Mouse (Mus musculus) cerebellum, postnatal 10 days (tissue): ENCODE data around the gene Wdr73.

Source experiments
- DNase-seq, 2 experiments: peaks; one replicate each; pipeline ENCODE4 v3.0.0; 2021; ENCODE audit warnings: mixed read lengths in 2 of 2

The Wdr73 gene

GRCm38 (mm10) chr7:80894196-80894595 is 6.9 kb downstream of the Wdr73 start:
- DNase-seq = peak; percentile 69 to 77

GRCm38 (mm10) chr7:80893753-80894129 is 7.3 kb downstream of the Wdr73 start:
- peak; percentile 54 to 64 for DNase-seq

- peak; percentile 81 to 86 for DNase-seq
Observed at GRCm38 (mm10) chr7:80893086-80893752, 7.8 kb downstream of the Wdr73 start.

DNA sequence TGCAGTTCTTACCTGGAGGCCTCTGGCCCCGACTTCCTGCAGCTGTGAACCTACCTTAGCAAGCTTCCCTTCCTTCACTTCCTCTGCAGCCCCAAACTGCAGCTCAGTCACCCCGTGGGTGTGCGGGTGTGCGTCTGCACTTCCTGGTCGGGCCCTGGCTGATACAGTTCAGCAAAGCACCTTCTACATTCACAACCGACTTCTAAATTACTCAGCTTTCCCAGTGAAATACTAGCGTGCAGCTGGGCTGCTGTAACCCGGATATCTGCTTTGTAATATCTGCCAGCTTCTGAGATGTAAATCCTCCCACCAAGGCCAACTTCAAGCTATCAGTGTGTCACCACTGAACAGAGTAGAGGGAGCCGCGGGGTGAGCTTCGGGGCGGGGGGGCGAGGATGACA is 11.2 kb downstream of the Wdr73 start:
- DNase-seq = no peak

DNA sequence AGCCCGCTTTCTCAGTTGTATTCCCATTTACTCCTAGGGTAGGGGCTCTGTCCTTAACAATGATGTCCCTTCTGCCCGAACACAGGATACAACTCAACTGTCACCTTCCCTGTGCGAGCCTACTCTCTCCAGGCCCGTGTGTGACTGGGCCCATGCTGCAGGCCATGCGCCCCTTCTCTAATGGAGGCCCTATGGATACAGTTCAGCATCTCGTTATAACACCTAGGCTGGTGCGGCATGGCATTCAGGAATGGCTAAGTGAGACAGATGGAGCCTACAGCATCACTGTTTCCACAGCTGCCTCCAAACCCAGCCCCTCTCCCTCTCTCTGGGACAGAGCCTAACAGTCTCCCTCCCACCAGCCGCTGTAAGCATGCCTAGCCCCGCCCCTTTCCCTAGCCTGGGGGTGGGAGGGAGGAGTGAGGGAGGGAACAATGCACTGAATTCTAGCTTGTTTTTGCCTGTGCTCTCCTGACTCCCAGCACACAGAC is 12.0 kb downstream of the Wdr73 start:
- peak; percentile 65 to 75 for DNase-seq

DNA sequence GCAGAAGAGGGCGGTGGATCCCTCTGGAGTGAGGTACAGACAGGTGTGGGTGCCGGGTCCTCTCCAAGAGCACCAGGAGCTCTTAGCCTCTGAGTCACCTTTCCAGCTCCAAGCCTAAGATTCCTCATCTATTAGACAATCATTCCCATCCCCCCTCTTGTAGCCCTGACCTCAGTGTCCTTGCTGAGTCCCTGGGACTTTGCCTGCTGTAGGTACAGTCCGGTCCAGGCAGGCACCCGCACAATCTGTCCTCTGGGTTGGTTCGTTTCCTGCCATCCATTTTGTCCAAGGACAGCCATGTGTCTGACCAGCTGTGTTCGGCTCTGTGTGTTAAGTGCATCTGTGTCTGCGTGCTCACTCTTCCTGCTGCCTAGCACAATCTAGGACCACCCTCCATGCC is 12.5 kb downstream of the Wdr73 start:
- peak; percentile 54 to 57 for DNase-seq

GRCm38 (mm10) chr7:80885666-80886065 is 15.4 kb downstream of the Wdr73 start:
- DNase-seq = no peak

DNA sequence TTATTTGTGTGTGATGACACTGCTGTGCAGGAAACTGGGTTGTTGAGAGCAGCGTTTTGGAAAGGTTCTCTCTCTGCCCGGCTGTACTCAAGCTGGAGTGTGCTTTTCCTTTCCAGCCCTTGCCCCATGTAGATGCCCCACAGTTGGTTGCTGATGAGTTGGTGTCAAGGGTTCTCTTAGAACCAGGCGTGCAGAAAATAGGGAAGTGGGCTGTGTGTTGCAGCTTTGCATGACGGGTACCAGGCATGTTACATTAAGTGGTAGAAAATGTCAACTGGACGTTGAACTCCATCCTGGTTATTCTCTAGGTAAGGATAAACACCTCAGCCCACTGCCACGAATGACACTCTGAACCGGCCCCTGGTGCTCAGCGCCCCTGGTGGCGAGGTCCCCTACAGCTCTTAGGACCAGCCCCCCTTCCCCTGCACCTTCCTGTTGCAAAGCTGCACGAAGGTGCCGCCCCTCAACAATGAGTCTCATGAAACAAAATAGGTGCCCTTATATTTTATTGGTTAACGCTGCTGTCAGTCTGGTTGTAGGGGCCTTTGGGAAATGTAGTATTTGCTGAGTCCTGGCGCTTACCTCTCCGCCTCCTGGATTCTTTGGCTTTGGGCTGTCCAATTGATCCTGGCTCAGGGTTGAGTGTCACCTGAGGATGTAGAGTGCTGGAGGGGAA is 18.1 kb downstream of the Wdr73 start:
- peak; percentile 68 to 74 for DNase-seq

DNA sequence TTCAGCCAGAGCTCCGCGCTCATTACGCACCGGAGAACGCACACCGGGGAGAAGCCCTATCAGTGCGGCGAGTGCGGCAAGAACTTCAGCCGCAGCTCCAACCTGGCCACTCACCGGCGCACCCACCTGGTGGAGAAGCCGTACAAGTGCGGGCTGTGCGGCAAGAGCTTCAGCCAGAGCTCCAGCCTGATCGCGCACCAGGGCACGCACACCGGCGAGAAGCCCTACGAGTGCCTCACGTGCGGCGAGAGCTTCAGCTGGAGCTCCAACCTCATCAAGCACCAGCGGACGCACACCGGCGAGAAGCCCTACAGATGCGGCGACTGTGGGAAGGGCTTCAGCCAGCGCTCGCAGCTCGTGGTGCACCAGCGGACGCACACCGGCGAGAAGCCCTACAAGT is 25.3 kb downstream of the Wdr73 start:
- DNase-seq = no peak

- no peak for DNase-seq
Observed at GRCm38 (mm10) chr7:80873631-80874030, 27.4 kb downstream of the Wdr73 start.

- DNase-seq = no peak
Observed at GRCm38 (mm10) chr7:80873038-80873437, 28.0 kb downstream of the Wdr73 start.

DNA sequence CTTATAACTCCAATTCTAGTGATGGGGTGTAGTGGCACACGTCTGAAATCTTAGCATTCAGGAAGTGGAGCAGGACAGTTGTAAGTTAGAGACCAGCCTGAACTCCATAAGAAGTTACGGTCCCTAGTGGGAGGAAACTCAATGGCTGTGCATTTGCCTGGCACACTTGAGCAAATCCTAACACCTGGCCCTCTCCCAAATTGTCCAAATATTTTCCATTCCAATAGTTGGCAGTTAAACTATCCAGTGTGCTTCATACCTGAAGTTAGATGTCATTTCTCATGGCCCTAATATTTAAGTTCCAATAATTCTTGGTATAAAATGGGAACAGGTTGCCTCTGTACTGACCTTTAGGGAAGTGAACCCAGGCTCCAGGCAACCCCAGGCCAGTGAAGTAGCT is 32.4 kb downstream of the Wdr73 start:
- DNase-seq = no peak

GRCm38 (mm10) chr7:80866514-80867147 is 34.4 kb downstream of the Wdr73 start:
- no peak for DNase-seq

- DNase-seq = no peak
Observed at GRCm38 (mm10) chr7:80865521-80865920, 35.5 kb downstream of the Wdr73 start.

DNA sequence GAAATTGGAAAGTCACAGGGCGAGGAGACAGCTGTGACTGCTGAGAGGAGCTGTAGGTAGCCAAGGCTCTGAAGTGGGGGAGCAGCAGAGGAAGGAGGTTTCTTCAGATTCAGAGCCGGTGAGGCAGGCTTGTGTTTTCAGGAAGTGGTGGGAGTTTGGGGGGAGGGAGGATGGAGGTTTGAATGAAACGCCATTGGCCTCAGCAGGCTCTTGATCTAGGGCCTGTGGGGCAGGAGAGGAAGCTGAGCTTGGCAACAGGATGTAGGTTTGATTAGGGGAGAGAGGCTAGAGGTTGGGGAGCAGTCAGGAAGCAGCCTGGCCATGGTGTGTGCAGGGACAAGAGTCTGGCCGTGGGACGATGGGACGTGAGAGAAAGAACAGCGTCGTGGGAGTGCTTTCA is 36.2 kb downstream of the Wdr73 start:
- no peak for DNase-seq

DNA sequence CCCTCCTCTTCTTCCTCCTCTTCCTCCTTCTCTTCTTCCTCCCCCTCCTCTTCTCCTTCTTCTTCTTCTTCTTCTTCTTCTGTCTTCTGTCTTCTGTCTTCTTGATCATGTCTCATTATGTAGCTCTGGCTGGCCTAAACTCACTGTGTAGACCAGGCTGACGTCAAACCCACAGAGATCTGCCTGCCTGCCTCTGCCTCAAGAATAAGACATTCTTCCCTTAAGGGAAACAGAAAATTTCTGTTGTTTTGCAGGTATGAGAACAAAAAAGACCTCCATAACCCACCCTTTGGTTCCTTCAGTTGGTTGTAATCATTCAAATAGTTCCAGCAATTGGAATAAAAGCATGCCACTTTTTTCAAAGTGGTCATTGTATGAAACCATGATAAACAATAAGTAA is 36.9 kb downstream of the Wdr73 start:
- no peak for DNase-seq

DNA sequence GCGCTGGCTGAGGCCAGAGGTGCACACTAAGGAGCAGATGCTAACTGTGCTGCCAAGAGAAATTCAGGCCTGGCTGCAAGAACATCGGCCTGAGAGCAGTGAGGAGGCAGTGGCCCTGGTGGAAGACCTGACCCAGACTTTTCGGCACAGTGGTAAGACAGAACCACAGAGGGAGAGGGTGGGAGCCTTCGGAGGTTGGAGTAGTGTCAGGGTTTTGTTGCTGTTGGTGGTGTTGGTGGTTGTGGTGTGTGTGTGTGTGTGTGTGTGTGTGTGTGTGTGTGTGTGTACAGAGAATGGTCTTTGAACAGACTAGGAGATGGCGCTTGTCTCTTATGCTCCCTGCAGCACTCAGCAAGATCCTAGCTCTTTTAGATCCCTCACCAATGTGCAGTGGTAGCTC is 37.5 kb downstream of the Wdr73 start:
- DNase-seq = no peak

DNA sequence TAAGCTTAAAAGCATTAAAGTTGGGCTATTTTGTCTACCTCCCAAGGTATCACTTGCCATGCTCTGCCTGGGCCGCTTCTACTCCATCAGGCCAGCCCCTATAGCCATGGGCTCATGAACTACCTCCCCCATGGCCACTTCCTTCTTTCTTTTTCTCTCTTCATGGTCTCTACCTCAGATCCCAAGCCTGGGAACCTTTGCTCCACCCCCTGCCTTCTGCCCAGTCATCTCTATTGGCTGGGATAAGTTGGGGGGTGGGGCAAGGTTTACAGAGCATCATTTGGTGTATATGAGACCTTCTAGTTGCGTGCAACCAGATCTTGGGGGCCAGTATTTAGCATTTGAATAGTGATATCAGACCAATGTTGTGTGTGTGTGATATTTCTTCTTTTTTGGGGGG is 38.6 kb downstream of the Wdr73 start:
- DNase-seq = peak in 1 of 2 experiments; percentile 37

DNA sequence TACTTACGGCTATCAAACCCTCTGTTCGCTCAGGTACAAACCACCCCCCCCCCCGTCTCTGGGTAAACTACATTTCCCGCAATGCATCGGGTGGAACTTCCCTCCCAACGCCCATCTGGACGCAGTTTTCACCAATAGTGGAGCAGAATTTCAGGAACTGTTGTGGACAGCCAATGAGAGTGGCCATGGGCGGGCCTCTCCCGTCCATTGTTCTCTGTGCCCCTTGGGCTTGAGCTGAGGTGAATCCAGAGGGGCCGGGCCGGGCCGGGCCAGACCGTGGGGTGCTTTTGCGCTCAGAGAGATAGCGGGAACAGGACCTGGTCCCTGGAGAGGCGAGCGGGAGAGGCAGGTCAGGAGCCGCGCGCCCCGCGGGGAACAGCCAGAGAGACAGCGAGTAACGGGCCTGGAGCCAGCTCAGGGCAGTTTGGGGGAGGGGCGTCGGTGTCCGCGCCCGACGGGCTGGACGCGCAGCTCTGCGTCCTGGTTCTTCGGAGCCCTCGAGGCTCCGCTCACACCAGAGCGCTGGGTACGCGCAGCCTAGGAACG is 40.3 kb downstream of the Wdr73 start, which contains the start of gene Zscan2:
TSS of gene Zscan2 (plus strand) at position 192 of the 546 bp plus-strand sequence.
- peak; percentile 92 to 94 for DNase-seq

GRCm38 (mm10) chr7:80860227-80860626 is 40.8 kb downstream of the Wdr73 start:
- DNase-seq = peak; percentile 67 to 71

DNA sequence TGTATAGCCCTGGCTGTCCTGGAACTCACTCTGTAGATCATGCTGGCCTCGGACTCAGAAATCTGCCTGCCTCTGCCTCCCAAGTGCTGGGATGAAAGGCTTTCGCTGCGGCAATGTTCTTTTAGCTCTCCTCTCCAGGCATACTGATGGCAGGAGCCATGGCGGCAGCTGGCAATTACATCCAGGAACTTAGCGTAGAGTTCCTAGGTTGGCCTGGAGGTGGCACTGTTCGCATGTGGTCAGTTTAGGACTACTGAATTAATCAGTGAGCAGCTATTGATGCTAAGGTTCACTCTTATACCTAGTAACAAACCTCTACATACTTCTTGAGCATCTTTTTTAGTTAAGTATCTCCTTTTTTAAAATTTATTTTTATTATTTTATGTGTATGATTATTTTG is 43.9 kb downstream of the Wdr73 start:
- DNase-seq = peak; percentile 90 to 92

DNA sequence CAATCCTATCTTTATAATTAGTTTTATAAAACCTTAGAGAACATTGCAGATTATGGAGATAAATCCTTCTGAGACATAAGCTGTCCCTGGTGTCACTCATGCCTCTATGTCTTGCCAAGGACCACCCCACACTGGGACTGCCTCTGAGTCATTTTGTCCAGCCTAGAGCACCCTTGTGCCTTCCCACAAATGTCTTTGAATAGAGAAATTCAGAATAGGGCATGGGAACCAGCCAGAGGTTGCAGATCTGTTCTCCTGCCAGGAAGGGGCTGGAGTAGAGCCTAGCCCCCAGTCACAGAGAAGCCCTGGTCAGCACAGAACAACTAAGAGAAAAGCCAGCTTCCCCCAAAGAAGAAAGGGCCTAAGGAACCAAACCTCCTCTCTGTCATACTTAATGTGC is 45.8 kb downstream of the Wdr73 start:
- peak in 1 of 2 experiments; percentile 30 for DNase-seq

DNA sequence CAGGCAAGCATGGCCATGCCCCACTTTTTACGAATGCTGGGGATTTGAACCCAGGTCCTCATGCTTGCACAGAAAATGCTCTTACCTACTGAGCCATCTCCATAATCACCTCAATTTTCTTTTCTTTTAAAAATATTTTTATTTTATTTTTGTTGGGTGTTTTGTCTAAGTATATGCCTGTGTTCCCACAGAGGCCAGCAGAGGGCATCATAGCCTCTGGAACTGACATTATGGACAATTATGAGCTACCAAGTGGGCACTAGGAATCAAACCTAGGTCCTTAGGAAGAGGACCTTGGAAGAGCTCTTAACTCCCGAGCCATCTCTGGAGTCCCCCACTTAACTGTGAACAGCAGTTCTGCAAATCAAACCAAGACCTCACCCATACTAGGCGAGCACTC is 47.9 kb downstream of the Wdr73 start:
- no peak for DNase-seq

DNA sequence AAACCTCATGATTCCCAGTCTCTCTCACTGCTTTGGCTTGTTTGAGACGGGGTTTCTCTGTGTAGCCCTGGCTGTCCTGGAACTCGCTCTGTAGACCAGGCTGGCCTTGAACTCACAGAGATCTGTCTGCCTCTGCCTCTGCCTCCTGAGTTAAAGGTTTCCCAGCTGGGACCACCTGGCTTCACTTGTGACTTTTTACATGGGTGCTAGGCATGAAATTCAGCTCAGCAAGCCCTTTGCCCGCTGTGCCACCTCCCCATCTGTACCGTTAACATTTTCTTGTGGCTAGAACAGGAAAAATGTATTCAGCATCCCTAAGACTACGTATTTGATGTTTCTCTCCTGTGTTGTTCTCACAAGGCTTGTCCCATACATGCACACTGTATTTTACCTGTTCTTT is 50.5 kb downstream of the Wdr73 start:
- no peak for DNase-seq
